Mouse (Mus musculus) left cerebral cortex, postnatal 10 days (tissue): ENCODE measurements at regions not wholly inside any gene's neighbourhood (a gene's known extent, or its start where the extent isn't known, plus 50 kb on each side); places are given as distances from the start of the nearest gene placed in this dataset.

Source experiments
- DNase-seq, 2 experiments: peaks; one replicate each; pipeline ENCODE4 v3.0.0; 2021 to 2022; ENCODE audit warnings: low spot score in 2 of 2, mixed read lengths in 1 of 2; ENCODE audit errors: extremely low spot score in 1 of 2
- intact Hi-C: fragments of 180-260 bp; cut with DNase I; formaldehyde crosslinking; loops from one replicate; pipeline ENCODE4 v1.15.1; 2025

DNA sequence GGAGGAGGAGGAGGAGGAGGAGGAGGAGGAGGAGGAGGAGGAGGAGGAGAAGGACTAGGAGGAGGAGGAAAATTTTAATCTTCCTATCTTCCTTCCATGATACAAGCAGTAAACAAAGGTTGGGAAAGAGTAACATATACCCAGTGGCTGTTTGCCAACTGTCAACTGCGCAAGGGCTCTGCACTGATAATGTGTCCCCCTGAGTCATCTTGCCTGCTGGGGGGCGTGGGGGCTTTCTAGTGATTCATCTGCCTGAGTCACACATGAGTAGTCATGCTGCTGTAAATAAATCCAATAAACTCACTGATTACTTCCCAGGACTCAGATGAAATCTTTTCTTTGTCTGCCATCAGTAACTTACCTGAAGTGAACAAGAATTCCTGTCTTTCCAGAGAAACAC, 110.2 kb downstream of the Tusc1 start:
- peak in 1 of 2 experiments; percentile 13 for DNase-seq
- intact Hi-C loops, result no loop called here

DNA sequence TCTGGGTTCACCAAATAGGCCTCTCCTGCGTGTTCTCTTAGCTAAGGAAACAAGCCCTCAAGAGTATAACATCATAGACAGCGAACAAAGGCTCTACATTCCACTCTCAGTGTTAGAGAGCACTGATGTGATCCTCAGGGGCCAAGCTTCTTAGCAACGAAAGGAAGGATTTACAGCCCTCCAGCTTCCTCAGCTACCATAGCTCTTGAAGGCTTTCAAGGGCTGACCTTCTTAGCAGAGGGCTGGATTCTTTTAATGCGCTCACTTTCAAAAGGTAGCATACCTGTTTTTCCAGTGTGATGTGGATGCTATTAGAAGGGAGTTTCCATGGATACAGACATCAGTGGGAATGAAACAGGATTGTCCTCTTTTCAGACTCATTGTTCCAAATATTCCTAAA, 114.6 kb downstream of the Tusc1 start:
- intact Hi-C loops, result no loop called here
- DNase-seq, result no peak

DNA sequence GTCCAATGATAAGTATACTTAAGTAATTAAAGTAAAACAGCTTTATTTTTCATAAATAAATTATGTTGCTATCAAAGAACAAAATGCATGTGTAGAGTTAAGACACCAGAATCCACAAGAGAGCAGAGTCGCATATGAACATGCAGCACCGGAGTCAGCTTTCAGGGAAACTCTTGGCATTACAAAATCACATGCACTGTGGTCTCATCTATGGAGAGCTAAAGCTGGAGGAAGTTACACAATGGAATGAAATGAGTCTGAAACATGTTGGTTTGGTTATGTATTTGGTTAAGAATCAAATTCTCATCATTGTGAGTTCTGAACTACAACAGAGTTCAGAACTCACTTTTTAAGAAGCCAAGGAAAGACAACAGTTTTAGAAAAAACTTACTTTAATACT, 126.9 kb downstream of the Tusc1 start:
- DNase-seq, result no peak
- intact Hi-C loops, result no loop called here

DNA sequence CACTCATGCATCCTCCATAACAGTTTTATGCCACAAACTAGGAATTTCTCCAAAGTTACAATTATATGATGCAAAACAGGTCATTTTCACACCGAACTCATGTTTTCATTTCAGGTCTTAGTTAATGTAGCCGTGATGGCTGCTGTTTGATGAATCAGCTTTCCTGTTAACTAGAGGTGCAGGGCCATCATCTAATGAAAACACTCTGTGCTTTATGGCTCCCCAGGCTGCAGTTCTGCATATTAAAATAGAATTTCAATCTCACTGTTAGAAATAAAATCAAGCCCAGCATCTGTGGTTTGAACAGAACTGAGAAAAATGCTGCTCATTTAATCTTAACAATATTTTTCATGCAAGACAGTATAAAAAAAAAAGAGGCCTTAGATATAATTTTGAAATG, 135.5 kb downstream of the Tusc1 start:
- intact Hi-C loops, result no loop called here
- no peak for DNase-seq

DNA sequence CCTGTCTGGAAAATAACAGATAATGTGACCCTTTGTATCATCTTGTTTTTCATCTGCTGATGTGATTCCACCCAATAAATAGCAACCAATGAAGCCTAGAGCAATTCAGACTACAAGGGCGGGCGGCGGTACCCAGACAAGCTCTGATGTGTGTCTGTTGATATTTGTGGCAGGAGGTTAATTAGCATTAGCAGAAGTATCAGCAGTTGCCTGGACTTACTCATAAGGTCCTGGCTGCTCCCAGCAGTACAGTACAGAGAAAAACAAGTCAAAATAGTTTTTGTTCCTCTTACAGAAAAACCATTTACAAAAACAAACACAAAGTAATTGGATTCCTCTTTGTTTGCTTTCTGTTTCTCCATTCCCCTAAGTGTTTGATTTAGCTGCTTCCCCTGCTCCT, 151.0 kb downstream of the Tusc1 start:
- intact Hi-C loops, result no loop called here
- DNase-seq, result no peak
